Mouse (Mus musculus) liver, postnatal 0 days (tissue): ENCODE data around the gene Atp1b2. TPM values are rescaled to one million over a fixed set of nuclear protein-coding genes. Genes with fewer than 3 reads are reported as not detected.
A peak's percentile ranks its signal among the peaks of the same experiment; 100 is the strongest.

ENCODE experiments used
- ATAC-seq: fragments of 200-750 bp; cut with Nextera tagmentation; 2 replicates; pipeline ENCODE4 v1.8.0; 2017; ENCODE audit warnings: mild to moderate bottlenecking, moderate library complexity
- DNase-seq: peaks from one replicate; pipeline ENCODE4 v3.0.0-alpha.2; 2016
- H3K27ac ChIP-seq: fragments of 300-500 bp; sonication (generic); 2 replicates; pipeline ENCODE4 v1.5.1; 2014; ENCODE audit warnings: antibody characterized with exemption, moderate library complexity, mild to moderate bottlenecking, low read depth
- H3K27me3 ChIP-seq: fragments of 300-500 bp; sonication (generic); 2 replicates; pipeline ENCODE4 v1.6.1; 2014; ENCODE audit warnings: low read length, control low read depth, mixed read lengths; ENCODE audit not compliant: insufficient read depth
- H3K36me3 ChIP-seq: fragments of 300-500 bp; sonication (generic); replicated peaks from 2 replicates; pipeline ENCODE4 v1.6.1; 2014; ENCODE audit warnings: mild to moderate bottlenecking, control low read depth, low read length, moderate library complexity, mixed read lengths; ENCODE audit not compliant: insufficient read depth
- H3K4me1 ChIP-seq: fragments of 300-500 bp; sonication (generic); 2 replicates; pipeline ENCODE4 v1.6.1; 2014; ENCODE audit warnings: antibody characterized with exemption, mild to moderate bottlenecking, control low read depth; ENCODE audit not compliant: insufficient read depth
- H3K4me2 ChIP-seq: fragments of 300-500 bp; sonication (generic); 2 replicates; pipeline ENCODE4 v1.6.1; 2014; ENCODE audit warnings: low read depth, mild to moderate bottlenecking, low read length, moderate library complexity, mixed read lengths
- H3K4me3 ChIP-seq: fragments of 300-500 bp; sonication (generic); 2 replicates; pipeline ENCODE4 v1.5.1; 2014; ENCODE audit warnings: low read depth, low read length
- H3K9ac ChIP-seq: fragments of 300-500 bp; sonication (generic); replicated peaks from 2 replicates; pipeline ENCODE4 v1.6.1; 2014; ENCODE audit warnings: mild to moderate bottlenecking, moderate library complexity
- H3K9me3 ChIP-seq: fragments of 300-500 bp; sonication (generic); 2 replicates; pipeline ENCODE4 v1.6.1; 2016; ENCODE audit warnings: mild to moderate bottlenecking, control low read depth, low read length, mixed read lengths
- CTCF ChIP-seq: sonication (generic); IDR thresholded peaks from 2 replicates; pipeline ENCODE4 v1.5.1; 2016; ENCODE audit warnings: antibody characterized with exemption, low read depth
- EP300 ChIP-seq: IDR thresholded peaks from 2 replicates; pipeline ENCODE4 v1.6.1; 2016; ENCODE audit warnings: antibody characterized with exemption, low read depth, mild to moderate bottlenecking
- WGBS: fragments of 180-500 bp; shearing (Covaris S2); extraction: QIAGEN DNeasy Blood & Tissue Kit; methylation state at CpG from one replicate; pipeline ENCODE4 v1.1.7; 2014; ENCODE audit not compliant: insufficient replicate concordance; 5-methylcytosine and 5-hydroxymethylcytosine counted together
- polyA plus RNA-seq: library from polyadenylated mRNA; unstranded; fragments of >200 nt; fragmentation: Nextera tagmentation; extraction: Ambion mirVana; gene quantifications from 2 replicates; pipeline ENCODE4 v1.2.1, GENCODE M21; 2015

The Atp1b2 gene
- polyA plus RNA-seq, 1 experiment from 2014 or later: 5.3 TPM

DNA sequence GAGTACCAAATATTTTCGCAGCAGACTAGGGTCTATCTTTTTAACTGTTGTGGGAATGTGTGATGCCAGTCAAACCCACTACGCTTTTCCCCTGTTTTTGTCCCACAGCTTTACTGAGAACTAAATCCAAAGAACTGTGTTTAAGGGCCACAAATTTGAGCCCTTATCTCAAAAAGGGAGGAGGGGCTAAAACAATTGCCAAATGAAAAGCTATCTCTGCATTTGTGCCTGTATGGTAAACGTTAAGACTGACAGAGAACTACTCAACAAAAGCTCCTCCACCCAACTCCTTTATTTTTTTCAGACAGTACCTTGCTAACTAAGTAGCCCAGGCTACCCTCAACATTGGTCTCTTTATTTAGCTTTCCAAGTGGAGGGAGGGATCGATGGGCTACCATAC lies 12.9 kb downstream of the Atp1b2 start:
- DNase-seq (no peak), ATAC-seq (no peak)
- Histone ChIP-seq H3K4me2 (no peak overlapping the region), H3K27ac (no peak overlapping the region), H3K4me3 (no peak overlapping the region), H3K27me3 (no peaks in the 10 kb centered on the region), H3K9me3 (no peaks in the 10 kb centered on the region), H3K9ac (no peak overlapping the region), H3K36me3 (peaks cover 41% of the 10 kb centered on the region), H3K4me1 (peaks cover 20% of the 10 kb centered on the region)
- WGBS: 64% methylated on average over 4 of the region's 4 CpGs
- TF ChIP-seq EP300 (no peak), CTCF (no peak)

DNA sequence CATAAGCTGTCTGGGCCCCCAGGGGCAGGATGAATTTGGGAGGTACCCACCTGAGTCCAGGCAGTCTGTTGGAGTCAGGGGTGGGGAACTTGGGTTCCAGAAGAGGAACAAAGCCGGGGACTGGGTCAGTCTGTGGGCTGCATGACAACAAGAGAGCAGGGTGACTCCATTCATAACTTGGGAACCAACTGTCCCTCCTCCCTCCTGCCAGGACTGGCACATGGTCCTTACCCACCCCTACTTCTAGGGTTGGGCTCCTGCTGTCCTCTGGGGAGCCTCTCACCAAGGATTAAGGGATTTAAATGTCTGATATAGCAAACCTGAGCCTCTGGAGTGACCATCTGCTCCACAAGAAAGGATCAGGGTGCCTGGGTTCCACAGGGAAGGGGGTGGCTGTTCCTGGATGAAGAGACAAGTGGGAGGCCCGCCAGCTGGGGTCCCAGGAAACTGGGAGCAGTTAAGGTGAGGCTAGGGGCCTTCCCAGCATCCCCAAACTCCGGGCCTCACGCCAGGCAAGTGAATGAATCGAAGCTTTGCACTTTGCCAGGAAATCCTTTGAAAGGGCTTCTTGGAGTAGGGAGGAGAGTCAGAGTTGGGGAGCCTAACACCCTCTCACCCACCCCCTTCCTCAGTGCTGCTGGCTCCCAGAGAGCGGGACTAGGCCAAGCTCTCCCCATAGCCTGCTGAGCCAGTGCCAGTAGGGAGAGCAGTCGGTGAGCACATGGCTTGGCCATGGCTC lies 13.7 kb downstream of the Atp1b2 start:
- Histone ChIP-seq H3K9me3 (no peaks in the 10 kb centered on the region), H3K9ac (no peak overlapping the region; the same call in 1 of the 2 replicates), H3K27me3 (no peaks in the 10 kb centered on the region), H3K4me3 (no peak overlapping the region), H3K4me1 (peaks cover 20% of the 10 kb centered on the region), H3K27ac (no peak overlapping the region), H3K36me3 (peaks cover 48% of the 10 kb centered on the region), H3K4me2 (no peak overlapping the region)
- no peak for TF ChIP-seq EP300
- ATAC-seq (no peak), DNase-seq (no peak)
- 77% methylated on average over 7 of the region's 7 CpGs for WGBS

DNA sequence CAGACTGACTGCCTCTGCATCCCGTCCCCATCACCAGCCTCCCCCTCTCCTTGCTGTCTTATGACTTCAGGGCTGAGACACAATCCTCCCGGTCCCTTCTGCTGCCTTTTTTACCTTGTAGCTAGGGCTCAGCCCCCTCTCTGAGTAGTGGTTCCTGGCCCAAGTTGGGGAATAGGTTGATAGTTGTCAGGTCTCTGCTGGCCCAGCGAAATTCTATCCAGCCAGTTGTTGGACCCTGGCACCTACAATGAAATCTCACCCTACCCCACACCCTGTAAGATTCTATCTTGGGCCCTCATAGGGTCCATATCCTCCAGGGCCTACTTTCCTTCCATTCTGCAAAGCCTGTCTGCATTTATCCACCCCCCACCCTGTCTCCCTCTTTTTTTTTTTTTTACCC lies 14.3 kb downstream of the Atp1b2 start:
- Histone ChIP-seq H3K4me3 (no peak overlapping the region), H3K27me3 (no peaks in the 10 kb centered on the region), H3K9me3 (no peaks in the 10 kb centered on the region), H3K9ac (no peak overlapping the region), H3K27ac (no peak overlapping the region), H3K4me1 (peaks cover 22% of the 10 kb centered on the region), H3K36me3 (peaks cover 51% of the 10 kb centered on the region), H3K4me2 (no peak overlapping the region)
- TF ChIP-seq EP300 (no peak), CTCF (no peak)
- DNase-seq (no peak), ATAC-seq (no peak)
- 79% methylated on average over 3 of the region's 3 CpGs for WGBS

DNA sequence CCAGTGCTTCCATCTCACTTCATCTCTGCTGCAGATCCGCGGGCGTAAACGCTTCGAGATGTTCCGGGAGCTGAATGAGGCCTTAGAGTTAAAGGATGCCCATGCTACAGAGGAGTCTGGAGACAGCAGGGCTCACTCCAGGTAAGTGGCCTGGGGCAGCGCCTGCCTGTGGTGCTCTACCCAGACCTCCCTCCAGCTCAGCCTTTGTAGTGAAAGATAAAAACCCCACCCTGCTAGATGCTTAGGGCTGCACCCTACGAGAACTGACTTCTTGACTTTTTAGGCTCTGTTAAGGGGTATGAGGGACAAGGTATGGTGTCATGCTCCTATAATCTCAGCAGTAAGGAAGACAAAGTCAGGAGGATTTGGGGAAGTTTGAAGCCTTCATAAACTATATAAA lies 15.1 kb downstream of the Atp1b2 start:
- no peak overlapping the region for H3K4me3 ChIP-seq
- H3K27ac ChIP-seq: no peak overlapping the region
- H3K9ac ChIP-seq: no peak overlapping the region

DNA sequence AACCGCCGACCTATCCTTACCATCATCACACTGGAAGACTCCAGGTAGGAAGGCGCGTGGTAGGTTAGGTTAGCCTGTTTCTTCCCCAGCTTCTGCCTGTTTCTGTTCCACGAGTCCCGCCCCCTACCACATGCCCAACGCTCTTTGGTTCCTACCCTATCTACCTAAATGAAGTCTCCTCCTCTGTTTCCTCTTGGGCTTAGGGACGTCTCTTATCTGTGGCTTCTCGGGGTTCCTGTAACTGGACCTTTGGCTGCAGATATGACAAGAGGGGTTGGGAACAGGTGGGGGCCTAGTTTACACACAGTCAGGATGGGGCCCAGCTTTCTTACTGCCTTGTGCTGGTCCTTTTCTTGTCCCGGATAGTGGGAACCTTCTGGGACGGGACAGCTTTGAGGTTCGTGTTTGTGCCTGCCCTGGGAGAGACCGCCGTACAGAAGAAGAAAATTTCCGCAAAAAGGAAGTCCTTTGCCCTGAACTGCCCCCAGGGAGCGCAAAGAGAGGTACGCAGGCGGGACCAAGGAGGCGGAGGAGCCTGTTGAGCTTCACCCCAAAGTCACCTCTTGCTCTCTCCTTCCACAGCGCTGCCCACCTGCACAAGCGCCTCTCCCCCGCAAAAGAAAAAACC lies 16.4 kb downstream of the Atp1b2 start:
- peak; percentile 16 for DNase-seq
- H3K27ac ChIP-seq: peak overlapping the region; percentile 51
- WGBS: 67% methylated on average over 22 of the region's 22 CpGs
- peaks cover 37% of the 10 kb centered on the region for H3K4me1 ChIP-seq
- peaks cover 53% of the 10 kb centered on the region for H3K36me3 ChIP-seq
- H3K4me3 ChIP-seq: no peak overlapping the region
- peak overlapping the region; percentile 38 for H3K9ac ChIP-seq
- peak overlapping the region; percentile 44 for H3K4me2 ChIP-seq
- no peak for TF ChIP-seq CTCF
- TF ChIP-seq EP300: peak; percentile 78; the same call in 1 of the 2 replicates
- no peaks in the 10 kb centered on the region for H3K27me3 ChIP-seq
- peak; percentile 20; the same call in 1 of the 2 replicates for ATAC-seq
- no peaks in the 10 kb centered on the region for H3K9me3 ChIP-seq

More for the DNA sequence above, 15.1 kb downstream of the Atp1b2 start:
- peaks cover 26% of the 10 kb centered on the region for H3K4me1 ChIP-seq
- peak overlapping the region; percentile 44; the same call in 1 of the 2 replicates for H3K4me2 ChIP-seq
- TF ChIP-seq EP300 (no peak), CTCF (no peak)
- no peaks in the 10 kb centered on the region for H3K27me3 ChIP-seq
- no peaks in the 10 kb centered on the region for H3K9me3 ChIP-seq
- ATAC-seq: no peak
- peaks cover 51% of the 10 kb centered on the region for H3K36me3 ChIP-seq
- WGBS: 78% methylated on average over 8 of the region's 8 CpGs
- DNase-seq: no peak

DNA sequence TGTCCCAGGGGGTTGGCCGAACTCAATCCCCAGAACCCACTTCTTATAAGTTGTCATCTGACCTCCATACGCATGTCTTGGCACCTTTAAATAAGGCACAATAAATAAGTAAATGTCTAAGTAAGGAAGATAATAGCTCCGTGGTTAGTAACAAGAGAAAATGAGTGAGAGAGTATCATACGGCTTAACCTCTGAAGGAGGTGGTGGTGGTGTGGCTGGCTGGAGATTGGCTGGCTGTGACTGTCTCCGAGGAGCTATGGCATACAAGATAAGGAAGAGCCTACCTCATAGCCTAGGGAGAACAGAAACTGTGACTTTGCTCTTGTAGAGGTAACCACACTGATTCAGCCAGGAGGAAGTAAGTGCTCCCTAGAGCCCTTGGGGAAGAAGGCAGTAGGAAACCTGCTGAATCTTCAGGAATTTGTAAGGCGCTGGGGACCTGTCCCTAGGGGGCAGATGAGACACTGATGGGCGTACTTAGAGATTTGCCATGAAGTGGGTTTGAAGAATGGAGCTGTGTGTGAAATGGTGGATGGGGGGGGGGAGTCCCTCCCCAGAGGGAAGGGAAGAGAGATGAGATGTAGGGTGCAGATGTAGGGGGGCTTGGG lies 19.9 kb downstream of the Atp1b2 start:
- peaks cover 49% of the 10 kb centered on the region for H3K4me1 ChIP-seq
- peak overlapping the region; percentile 57 for H3K4me2 ChIP-seq
- peaks cover 50% of the 10 kb centered on the region for H3K36me3 ChIP-seq
- H3K4me3 ChIP-seq: peak overlapping the region; percentile 9; the same call in 1 of the 2 replicates
- H3K27ac ChIP-seq: peak overlapping the region; percentile 82
- no peaks in the 10 kb centered on the region for H3K9me3 ChIP-seq
- H3K27me3 ChIP-seq: no peaks in the 10 kb centered on the region
- peak overlapping the region; percentile 39; the same call in 1 of the 2 replicates for H3K9ac ChIP-seq
- 44% methylated on average over 7 of the region's 7 CpGs for WGBS
- DNase-seq (peak; percentile 55), ATAC-seq (peak; percentile 69)
- TF ChIP-seq CTCF: no peak
- peak; percentile 85 for TF ChIP-seq EP300
